Mouse (Mus musculus) adrenal gland, postnatal 10 days (tissue): Measurements from ENCODE around the gene Gsta2. TPM values are rescaled to one million over a fixed set of nuclear protein-coding genes. Genes with fewer than 3 reads are reported as not detected.
"Not testable (repeated sequence)": the region's sequence is repeated elsewhere in the genome, so short reads cannot be mapped to it uniquely, and the experiment has no call there.

Experiments
- DNase-seq: peaks from one replicate; pipeline ENCODE4 v3.0.0; 2021; ENCODE audit warnings: mixed read lengths
- long read RNA-seq, 2 experiments: library from polyadenylated mRNA; stranded (forward); transcript quantifications; one replicate each; pipeline ENCODE4 v2.0.0; 2021
- total RNA-seq, 2 experiments: library from RNA; stranded (reverse); gene quantifications; 2 replicates each; pipeline ENCODE4 v1.2.3; 2021

The Gsta2 gene
- 1 to 10 TPM; 1.8 to 7.9 TPM for total RNA-seq
- long read RNA-seq, experiment 1, transcript Gsta2-201 (7 exons, 870 nt): major isoform, 11 of 12 reads
- long read RNA-seq, experiment 1, partial matches to known transcripts: 0 of 12 reads
- long read RNA-seq, experiment 1, other reads (novel, unspliced or antisense): 1 of 12 reads
- long read RNA-seq, experiment 2, partial matches to known transcripts: 1 of 9 reads
- long read RNA-seq, experiment 2, other reads (novel, unspliced or antisense): 5 of 9 reads

- DNase-seq: no peak
Measured at GRCm38 (mm10) chr9:78355611-78356010, at the start of gene Gsta2. Gene Gsta2 (minus strand): TSS chr9:78355788.

DNA sequence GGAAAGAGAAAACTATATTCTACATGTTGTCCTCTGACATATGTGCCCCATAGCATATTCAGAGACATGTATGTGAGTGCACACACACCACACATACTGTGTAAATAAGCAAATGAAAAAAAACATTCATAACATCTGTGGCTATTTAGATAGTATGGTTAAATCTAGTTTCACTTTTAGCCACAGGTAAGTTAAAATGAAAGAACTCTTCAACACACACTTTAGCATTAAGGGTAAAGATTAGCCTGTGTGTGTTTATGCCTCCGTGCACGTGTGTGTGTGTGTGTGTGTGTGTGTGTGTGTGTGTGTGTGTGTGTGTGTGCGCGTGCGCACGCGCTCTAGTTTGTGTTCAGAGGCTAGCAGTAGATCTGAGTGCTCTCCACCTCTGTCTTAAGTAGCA lies 46.0 kb upstream of the Gsta2 start:
- no peak for DNase-seq

GRCm38 (mm10) chr9:78400570-78400969 lies 45.0 kb upstream of the Gsta2 start:
- no peak for DNase-seq

DNA sequence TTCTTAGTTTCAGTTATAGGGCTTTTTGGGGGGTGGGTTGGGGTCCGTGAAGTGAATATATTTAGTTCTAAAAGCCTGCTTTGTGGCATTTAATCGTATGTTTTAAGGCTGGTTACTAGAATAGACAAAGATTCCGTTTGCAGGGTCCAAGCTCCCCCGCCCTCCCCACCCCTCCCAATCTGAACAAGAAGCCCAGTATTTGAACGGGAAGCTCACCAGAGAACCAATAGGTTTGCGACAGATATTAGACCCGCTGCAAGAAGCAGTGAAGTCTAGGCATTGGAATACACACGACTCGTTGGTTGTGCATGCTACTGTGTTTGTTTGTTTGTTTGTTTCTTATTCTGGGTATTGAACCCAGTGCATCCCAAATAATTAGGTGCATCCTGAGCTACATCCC lies 40.9 kb upstream of the Gsta2 start:
- DNase-seq: no peak

DNA sequence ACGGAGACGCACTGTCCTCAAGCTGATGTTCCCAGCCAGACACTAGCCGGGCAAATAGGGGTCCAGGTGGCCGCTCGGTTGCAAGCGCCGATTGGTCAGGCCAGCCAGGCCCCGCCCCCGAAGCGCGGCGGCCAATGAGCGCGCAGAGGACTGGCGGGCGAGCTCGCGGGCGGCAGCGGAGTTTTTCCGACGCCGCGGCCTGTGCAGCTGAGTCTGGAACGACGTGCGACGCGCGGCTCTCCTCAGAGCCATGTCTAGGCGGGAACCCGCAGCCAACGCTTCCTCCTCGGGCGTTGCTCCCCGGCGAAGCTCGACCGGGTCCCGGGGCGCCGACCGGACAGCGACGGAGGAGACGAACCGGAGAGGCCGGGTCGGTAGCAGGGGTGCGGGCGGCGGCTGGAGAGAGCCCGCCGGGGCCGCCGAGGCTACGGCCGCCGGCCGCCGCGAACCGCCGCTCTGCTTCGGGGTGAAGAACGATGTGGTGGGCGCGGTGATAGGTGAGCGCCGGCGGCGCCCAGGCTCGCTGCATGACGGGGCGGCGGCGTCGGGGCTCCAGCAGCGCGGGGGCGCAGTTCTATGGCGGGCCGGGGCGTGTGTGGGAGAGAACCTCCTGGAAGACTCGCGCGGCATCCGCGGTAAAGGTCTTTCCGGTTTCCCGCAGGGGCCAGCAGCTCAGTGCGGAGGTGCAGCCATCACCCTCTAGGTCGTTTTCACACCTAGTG lies 40.2 kb upstream of the Gsta2 start, which contains the start of gene Ddx43:
Gene Ddx43, plus strand, starts transcription at position 148 of the 722 bp plus-strand sequence.
- peak; percentile 33 for DNase-seq

DNA sequence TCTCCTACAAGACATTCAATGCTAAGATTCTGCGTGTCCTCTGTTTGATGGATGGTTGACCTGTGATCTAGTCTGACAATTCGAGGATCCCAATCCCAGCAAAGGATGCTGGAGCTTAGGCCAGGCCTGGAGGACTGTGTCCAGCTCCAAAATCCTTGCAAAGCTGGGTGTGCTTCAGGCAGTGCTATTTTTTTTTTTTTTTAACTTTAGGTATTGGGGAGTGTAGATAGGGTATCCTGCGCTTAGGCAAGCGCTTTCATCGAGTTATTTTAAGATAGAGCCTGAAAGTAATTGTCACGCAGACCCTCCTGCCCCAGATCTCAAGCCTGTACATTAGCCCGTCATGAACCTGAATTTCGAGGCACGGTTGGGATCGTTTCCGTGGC lies 39.6 kb upstream of the Gsta2 start:
- no peak for DNase-seq

DNA sequence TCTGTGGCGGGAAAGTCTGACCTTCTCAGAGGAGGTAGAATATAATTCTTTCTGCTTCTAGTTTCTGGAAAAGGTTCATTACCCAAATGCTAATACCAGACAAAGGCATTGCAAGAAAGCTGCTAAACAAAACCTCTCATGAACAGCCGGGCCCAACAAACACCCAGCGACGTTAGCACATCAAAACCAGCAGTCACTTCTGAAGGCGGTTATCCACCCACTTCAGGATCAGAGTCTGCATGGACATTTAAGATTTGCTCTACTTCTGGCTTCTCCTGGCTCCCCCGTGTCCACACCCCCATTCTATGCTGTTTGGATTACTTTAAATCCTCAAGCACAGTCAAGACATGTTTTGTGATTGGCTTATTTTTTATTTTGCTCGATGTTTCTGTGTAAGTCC lies 39.0 kb upstream of the Gsta2 start:
- DNase-seq: no peak

- DNase-seq: no peak
Measured at GRCm38 (mm10) chr9:78393741-78394140, 38.2 kb upstream of the Gsta2 start.

- no peak for DNase-seq
Measured at GRCm38 (mm10) chr9:78389981-78390380, 34.4 kb upstream of the Gsta2 start.

- DNase-seq: no peak
Measured at GRCm38 (mm10) chr9:78386947-78387346, 31.4 kb upstream of the Gsta2 start.

GRCm38 (mm10) chr9:78385893-78386292 lies 30.3 kb upstream of the Gsta2 start:
- DNase-seq: no peak

DNA sequence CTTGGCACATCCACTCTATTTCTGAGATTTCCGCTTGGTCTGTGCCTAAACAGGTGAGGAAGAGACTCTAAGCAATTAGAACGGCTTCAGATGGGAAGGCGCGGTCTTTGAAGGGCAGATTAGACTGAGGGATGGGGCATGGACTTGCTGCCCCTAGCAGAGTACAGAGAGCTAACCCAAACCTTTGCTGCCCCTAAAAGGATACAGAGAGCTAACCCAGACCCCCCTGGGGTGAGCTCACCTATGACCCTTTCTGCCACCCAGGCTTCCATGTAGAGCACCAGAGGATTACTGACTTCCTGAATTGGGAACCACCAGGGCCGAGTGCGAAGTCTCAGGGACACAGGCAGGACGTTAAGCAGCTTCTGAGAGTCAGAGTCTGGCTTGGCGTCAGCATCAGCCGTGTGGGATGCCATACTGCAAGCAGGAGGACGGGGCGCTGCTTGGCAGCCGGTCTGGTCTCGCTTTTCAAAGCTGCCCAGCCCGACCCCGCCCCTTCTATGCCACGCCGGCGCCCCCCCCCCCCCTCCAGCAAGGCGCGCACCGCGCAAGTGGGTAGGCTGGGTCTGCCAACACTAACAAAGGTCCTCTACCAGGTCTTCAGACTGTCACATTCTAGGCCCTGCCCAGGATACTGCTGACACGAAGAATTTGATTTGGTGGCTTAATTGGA lies 22.7 kb upstream of the Gsta2 start, which contains the start of gene Ooep:
Gene Ooep, minus strand, starts transcription at position 613 of the 673 bp plus-strand sequence.
- DNase-seq: peak; percentile 22

GRCm38 (mm10) chr9:78377546-78377945 lies 22.0 kb upstream of the Gsta2 start:
- DNase-seq: no peak

DNA sequence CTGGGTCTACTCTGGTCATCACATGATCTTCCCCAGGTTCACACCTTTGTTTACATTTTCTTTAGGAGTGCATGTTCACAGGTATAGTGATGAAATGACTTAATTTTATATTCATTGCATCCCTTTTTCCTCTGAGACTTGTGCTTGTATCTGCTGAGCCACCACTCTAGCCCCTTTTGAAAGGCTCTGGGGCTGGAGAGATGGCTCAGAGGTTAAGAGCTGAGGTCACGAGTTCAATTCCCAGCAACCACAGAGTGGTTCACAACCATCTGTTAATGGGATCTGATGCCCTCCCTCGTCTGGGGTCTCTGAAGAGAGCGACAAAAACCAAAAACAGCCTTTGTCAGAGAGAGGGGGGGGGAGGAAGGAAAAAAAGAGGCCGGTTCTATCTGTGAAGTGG lies 19.9 kb upstream of the Gsta2 start:
- no peak for DNase-seq

DNA sequence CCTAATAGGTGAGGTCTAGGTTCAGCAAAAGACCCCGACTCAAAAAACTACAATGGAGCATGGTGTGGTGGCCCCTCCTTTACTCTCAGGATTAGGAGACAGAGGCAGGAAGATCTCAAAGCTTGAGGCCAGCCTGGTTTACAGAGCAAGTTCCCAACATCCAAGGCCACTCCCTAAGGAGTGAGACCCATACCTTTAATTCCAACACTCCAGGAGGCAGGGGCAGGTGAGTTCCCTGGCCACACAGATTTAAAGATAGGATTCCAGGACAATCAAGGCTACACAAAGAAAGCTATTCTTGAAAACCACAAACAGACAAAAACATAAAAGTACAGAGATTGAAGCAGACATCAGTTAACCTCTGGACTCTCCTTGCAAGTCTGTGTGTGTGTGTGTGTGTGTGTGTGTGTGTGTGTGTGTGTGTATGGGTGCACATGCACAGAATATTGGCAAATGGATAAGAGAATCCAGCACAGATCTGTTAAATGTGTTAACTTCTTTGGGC lies 19.3 kb upstream of the Gsta2 start:
- no peak for DNase-seq

DNA sequence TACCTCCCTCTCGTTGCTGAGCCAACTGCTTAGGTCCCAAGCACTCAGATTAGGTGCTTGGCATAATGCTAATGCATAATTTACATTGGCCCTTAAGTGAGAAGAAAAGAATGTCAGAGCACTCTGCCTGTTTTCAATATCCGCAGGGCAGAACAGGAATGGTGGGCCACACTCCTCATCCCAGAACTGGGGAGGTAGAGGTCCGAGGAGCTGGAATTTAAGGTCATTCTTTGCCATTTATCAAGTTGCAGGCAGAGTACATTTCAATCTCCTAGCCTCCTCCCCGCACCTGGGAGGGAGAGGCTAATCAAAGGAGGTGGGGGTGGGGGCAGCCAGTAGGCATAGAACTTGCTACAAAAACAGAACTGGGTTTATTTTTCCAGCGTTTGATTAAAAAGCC lies 18.8 kb upstream of the Gsta2 start:
- no peak for DNase-seq

GRCm38 (mm10) chr9:78372827-78373504 lies 17.4 kb upstream of the Gsta2 start:
- DNase-seq: no peak

GRCm38 (mm10) chr9:78371441-78371840 lies 15.9 kb upstream of the Gsta2 start:
- DNase-seq: no peak

GRCm38 (mm10) chr9:78369786-78370185 lies 14.2 kb upstream of the Gsta2 start:
- no peak for DNase-seq

GRCm38 (mm10) chr9:78369349-78369748 lies 13.8 kb upstream of the Gsta2 start:
- no peak for DNase-seq

DNA sequence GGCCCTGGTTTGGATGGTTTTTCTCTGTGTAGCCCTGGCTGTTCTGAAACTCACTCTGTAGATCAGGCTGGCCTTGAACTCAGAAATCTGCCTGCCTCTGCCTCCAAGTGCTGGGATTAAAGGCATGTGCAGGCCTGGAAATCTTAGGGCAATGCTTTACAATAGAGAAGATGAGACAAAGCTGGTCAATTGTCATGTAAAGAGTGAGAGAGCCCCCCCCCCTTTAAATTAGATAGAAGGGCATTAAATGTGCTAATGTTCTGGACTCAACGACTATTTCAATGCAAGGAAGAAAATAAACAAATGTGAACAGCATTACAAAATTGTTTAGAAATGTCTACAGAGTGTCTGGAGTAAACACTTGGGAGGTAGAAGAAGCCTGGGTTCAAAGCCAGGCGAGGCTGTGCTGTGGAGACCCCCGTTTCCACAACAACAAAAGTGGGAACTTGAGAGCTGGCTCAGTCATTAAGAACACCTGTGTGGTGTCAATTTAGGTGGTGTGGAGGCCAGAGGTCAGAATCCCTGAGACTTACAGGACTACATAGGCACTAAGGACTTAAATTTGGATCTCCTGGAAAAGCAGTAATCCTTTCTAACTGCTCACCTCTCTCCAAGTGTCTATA lies 13.2 kb upstream of the Gsta2 start:
- no peak for DNase-seq

DNA sequence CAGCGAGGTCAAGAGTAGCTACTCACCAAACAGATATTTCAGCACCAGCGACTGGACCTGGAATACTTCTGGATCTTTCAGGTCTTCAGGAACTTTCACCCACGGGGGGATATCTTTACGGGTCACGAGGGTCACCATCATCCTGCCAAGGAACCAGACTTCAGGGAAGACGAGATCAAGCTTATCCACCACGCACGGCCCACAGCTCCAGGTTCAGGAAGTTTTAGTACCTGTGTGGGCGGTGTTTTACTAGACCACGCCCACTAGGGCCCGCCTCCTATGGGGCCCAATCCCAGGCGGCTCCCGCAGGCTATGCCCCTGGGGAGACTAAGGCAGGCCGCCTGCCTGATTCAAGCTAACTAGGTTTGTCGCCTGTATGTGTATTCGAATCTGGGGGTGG lies 12.4 kb upstream of the Gsta2 start, which contains the start of gene Dppa5a:
Gene Dppa5a, minus strand, starts transcription at position 219 of the 400 bp plus-strand sequence.
- not testable (repeated sequence) for DNase-seq
